Mouse (Mus musculus) left cerebral cortex, adult 11 months (tissue): ENCODE results near the gene Pde6h.
"Not testable (repeated sequence)": the region's sequence is repeated elsewhere in the genome, so short reads cannot be mapped to it uniquely, and the experiment has no call there.

Experiments
- DNase-seq: peaks from one replicate; pipeline ENCODE4 v3.0.0; 2022; ENCODE audit warnings: low spot score

The Pde6h gene

GRCm38 (mm10) chr6:136941051-136942021 lies 17.7 kb downstream of the Pde6h start, which contains the start of gene Arhgdib:
Arhgdib (minus strand) TSS chr6:136941899.
- no peak for DNase-seq

- DNase-seq = no peak
Measured at GRCm38 (mm10) chr6:136942280-136942679, 18.6 kb downstream of the Pde6h start.

- no peak for DNase-seq
Measured at GRCm38 (mm10) chr6:136943392-136943791, 19.8 kb downstream of the Pde6h start.

- no peak for DNase-seq
Measured at GRCm38 (mm10) chr6:136944511-136944910, 20.9 kb downstream of the Pde6h start.

DNA sequence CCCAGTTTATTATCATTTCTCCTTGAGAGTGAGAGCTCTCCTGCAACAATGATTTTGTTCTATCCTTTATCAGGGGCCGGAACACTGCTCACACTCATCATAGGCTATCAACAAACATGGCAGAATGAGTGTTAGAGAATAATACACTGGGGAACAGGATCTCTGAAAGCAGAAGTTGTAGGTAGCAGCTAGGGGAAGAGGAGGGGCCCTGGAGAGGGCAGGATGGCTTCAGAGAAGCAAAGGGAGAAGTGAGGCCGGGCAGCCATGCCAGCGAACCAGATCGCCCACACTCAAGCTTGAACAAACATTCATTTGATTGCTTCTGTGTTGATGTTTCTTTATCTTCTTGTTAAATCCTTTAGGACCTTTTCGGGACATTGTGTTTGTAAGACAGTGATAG lies 22.6 kb downstream of the Pde6h start:
- no peak for DNase-seq

GRCm38 (mm10) chr6:136946943-136947342 lies 23.3 kb downstream of the Pde6h start:
- no peak for DNase-seq

DNA sequence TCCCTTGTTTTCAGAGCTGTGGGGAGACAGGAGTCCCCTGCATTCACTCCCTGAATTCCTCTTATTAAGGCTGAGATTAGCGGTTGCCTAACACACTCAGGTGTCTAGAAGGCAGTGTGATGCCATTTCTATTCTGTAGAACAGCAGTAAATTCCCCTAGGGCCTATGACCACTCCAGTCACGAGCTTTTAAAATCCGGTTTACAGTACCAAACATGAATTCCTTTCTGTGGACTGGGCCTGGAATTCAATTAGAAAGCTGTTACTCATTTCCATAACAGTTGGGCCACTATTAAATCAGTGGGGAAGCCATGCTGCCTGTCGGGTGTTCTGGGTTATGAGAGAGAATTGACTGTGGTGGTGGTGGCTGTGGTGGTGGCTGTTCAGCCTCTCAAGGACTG lies 24.1 kb downstream of the Pde6h start:
- no peak for DNase-seq

DNA sequence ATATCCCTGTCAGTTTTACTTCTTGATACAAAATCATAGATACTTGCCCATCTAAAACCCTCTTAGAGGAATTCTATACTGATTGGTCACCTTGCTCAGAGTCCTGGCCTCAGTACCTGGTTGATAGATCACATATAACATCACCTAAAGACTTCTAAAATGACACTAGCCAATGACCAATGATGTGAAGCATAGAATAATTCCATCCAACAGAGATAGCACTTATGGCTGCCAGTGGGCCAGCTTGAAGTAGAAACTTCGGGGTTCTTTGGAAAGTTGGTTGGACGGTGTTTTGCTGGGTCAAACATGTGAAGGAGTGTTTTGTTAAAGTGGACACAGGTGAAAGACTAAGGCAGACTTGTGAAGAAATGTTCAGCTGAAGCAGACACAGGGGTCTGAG lies 26.5 kb downstream of the Pde6h start:
- DNase-seq = no peak

DNA sequence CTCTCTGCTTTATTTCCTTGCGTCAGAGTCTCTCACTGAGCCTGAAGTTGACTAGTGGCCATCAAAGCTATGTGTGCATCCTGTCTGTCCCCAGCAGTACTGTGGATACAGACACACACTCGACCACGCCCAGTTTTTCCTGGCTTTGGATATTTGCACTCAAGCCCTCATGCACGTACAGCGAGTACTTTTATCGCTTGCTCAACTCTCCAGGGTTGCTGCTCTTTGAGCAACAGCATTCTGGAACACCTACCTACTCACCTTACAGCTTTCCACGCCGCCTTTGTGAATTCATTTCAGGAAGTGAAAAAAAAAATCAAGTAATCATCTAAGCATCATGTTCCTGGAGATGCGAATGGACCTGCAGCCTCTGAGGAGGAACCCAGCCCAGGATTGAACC lies 29.3 kb downstream of the Pde6h start:
- DNase-seq = no peak

DNA sequence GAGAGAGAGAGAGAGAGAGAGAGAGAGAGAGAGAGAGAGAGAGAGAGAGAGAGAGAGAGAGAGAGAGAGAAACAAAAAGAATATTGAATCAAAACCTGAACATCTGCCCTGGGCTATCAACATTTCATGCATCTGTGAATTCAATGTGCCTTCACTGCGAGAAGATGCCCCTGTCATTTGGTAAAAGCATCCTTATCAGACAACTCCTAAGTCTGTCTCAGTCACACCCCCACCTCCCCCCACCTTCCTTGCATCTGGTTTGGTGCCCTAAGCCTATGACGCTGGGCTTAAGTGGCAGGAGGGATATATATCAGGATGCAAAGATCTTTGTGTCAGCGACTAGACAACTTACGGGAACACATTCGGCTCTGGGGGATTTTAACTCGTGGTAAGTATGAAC lies 30.6 kb downstream of the Pde6h start:
- DNase-seq = no peak

- no peak for DNase-seq
Measured at GRCm38 (mm10) chr6:136954715-136955114, 31.1 kb downstream of the Pde6h start.

GRCm38 (mm10) chr6:136955240-136955639 lies 31.6 kb downstream of the Pde6h start:
- DNase-seq = no peak

DNA sequence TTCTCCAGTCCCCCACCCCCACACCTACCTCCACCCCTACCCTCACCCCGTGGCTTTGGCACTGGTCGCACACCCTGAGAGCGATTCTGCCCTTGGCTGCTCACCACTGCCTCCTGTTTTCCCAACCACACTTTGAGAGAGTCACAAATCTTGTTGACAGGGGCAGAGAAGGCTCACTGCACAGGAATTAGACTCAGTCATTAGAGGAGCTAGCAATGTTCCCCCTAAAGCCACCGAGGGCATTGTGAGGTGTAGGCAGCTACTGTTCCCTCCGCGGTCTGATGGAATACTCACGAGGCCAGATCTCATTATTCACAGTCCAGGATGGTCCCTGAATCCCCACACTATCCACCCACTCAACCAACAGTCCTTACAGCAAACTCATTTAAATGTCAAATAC lies 33.4 kb downstream of the Pde6h start:
- no peak for DNase-seq

DNA sequence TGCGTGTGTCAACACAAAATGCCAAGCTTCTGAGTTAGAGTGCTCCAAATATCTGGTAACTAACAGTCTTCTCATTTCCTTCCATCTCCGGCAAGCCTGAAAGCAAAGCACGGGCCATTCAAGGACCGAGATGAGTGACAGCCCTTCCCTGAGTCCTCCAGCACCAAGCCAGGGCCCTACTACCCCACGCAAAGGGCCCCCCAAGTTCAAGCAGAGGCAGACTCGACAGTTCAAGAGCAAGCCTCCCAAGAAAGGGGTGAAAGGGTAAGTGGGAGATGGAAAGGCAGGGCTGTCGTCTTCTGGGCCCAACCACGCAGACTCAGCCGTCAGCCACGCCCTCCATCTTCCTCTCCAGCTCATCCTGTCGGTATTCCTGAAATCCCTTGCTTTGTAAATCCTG lies 35.5 kb downstream of the Pde6h start:
- no peak for DNase-seq

- no peak for DNase-seq
Measured at GRCm38 (mm10) chr6:136962957-136963356, 39.3 kb downstream of the Pde6h start.

DNA sequence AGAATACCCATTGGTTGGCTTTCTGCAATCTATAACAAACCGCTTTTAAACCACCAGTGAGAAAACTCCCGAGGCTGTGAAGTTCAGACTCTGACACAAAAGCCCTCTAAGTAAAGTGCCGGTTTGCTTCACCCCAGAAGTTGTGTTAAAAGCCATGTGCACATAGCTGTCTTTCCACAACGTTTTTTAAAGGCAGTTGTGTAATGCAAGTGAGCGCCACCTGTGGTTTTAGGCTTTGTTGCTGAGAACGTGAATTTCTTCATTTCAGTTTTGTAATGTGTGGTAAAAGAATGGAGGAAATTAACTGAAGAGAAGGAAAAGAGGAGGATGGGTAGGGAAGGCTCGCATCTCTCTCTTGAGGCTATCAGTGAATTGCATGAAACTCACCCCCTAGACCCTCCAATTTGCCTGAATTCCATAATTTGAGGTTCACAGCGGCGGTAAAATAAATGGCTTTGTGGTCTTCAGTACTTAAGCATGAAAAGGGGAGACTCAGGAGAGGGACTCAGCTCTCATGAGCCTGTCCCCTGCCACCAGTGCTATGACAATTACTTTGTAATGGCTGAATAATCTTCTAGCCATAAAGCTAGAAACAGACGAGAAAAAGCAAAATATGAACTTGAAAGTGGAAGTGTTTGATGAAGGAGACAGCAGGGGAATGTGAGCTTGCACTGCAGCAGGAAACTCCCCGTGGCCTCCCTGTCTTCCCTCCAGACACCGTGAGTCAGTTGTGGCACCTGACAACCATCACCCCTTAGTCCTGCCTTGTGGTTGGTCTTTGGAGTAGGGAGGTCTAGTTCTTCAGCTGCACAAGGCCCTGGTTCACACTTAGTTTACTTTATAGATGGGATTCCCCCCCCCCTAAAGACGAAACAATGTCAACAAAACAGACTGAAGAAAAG lies 41.2 kb downstream of the Pde6h start:
- DNase-seq = no peak

- DNase-seq = no peak
Measured at GRCm38 (mm10) chr6:136965912-136966311, 42.3 kb downstream of the Pde6h start.

GRCm38 (mm10) chr6:136967466-136967865 lies 43.8 kb downstream of the Pde6h start:
- DNase-seq = no peak

DNA sequence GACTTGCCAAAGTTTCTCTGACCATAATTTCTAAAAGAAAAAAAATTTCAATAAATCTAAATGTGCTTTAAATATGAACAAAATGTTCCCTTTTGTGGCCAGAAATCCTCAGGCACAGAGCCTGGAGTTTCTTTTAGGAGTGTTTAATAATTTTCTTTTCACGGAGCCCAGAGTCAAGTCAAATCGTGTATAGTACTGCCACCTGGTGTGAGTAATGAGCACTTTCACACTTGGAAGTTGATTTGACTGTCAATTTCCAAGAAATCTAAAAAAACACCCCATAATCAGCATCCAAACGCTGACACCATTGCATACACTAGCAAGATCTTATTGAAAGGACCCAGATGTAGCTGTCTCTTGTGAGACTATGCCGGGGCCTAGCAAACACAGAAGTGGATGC lies 45.2 kb downstream of the Pde6h start:
- not testable (repeated sequence) for DNase-seq

DNA sequence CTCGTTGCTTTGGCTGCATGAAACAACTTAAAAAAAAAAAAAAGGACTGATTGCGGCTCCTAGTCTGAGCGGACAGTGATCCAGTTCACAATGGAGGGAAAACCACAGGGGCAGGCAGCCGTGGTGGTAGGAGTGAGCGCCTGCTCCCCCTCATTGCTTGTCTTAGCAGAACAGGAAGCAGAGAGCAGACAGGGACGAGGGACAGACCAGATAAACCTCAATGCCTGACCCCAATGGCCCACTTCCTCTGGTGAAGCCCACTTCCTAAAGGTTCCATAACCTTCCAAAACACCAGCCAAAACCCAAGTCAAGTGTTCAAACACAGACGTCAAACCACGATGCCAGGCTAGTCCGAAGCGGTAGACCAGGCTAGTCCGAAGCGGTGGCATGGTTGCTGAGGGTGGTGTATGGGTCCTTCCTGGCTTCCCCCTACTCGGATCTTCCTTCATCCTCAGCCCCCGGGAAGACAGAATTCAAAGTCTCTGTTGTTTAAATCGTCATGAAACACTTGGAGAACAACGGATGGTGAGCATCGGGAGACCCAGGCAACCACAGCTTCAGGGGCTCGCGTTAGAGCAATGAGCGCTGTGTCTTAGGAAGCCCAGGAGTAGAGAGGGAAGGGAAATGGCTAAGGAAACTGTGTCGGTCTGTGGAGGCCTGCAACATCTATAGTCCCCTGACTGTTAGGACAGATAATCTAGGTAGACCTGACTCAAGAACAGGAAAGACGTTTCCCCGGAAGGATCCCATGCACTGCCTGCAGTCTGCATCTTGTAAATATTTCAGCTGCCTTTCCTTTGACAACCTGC lies 55.8 kb downstream of the Pde6h start:
- no peak for DNase-seq

GRCm38 (mm10) chr6:136980331-136980746 lies 56.7 kb downstream of the Pde6h start:
- DNase-seq = no peak

- DNase-seq = no peak
Measured at GRCm38 (mm10) chr6:136982581-136982980, 58.9 kb downstream of the Pde6h start.
